Mouse (Mus musculus) G1E (cell line): ENCODE data around the gene Dclk2.

Experiments used
- CTCF ChIP-seq: IDR thresholded peaks from 2 replicates; pipeline ENCODE4 v1.5.1; 2012; ENCODE audit warnings: low read depth, low read length, inconsistent platforms, mixed read lengths
- GATA2 ChIP-seq: IDR thresholded peaks from 2 replicates; pipeline ENCODE4 v1.6.1; 2012; ENCODE audit warnings: low read depth, low read length, inconsistent platforms, borderline replicate concordance

GRCm38 (mm10) chr3:86894491-86894890, 26.2 kb downstream of the Dclk2 start:
- TF ChIP-seq CTCF, result no peak
- no peak for TF ChIP-seq GATA2
